Mouse (Mus musculus): ENCODE results near the gene Wsb1. TPM values are rescaled to one million over a fixed set of nuclear protein-coding genes. Genes with fewer than 3 reads are reported as not detected.

The Wsb1 gene
- total RNA-seq, 1 experiment from 2014 or later = 127 TPM

Other genes with a start within 250 kb of the Wsb1 start
- gene Ksr1, start 108.3 kb downstream of the Wsb1 start, total RNA-seq (2017) = 7.4 and 7.9 TPM in 2 replicates
- gene Gm9964, start 42.2 kb upstream of the Wsb1 start, total RNA-seq (2017) = not detected in 2 replicates
- 16.1 and 17.5 TPM in 2 replicates for gene Nf1, start 85.0 kb upstream of the Wsb1 start, total RNA-seq (2017)
- 0.64 TPM in 1 of 2 replicates, not detected in the other for gene Omg, start 249.4 kb upstream of the Wsb1 start, total RNA-seq (2017)